Mouse (Mus musculus): ENCODE measurements around the gene Nt5m.

Gene Nt5m

GRCm38 (mm10) chr11:59902045-59902726, 62.9 kb downstream of the Nt5m start:
- peak; percentile 63 for DNase-seq (ENCODE audit: low read depth)

- no peak for DNase-seq (ENCODE audit: low read depth)
These were observed 67.4 kb downstream of the Nt5m start for GRCm38 (mm10) chr11:59906521-59907123.

GRCm38 (mm10) chr11:59908446-59908845, 69.2 kb downstream of the Nt5m start:
- no peak for DNase-seq (ENCODE audit: low read depth)

GRCm38 (mm10) chr11:59910586-59910985, 71.3 kb downstream of the Nt5m start:
- no peak for DNase-seq (ENCODE audit: low read depth)

GRCm38 (mm10) chr11:59911523-59911922, 72.3 kb downstream of the Nt5m start:
- DNase-seq (ENCODE audit: low read depth) = no peak

GRCm38 (mm10) chr11:59913702-59914101, 74.5 kb downstream of the Nt5m start:
- peak; percentile 33 for DNase-seq (ENCODE audit: low read depth)

GRCm38 (mm10) chr11:59918014-59918413, 78.8 kb downstream of the Nt5m start:
- DNase-seq (ENCODE audit: low read depth) = peak; percentile 43

GRCm38 (mm10) chr11:59919401-59919800, 80.2 kb downstream of the Nt5m start:
- no peak for DNase-seq (ENCODE audit: low read depth)

- DNase-seq (ENCODE audit: low read depth) = no peak
These were observed 81.1 kb downstream of the Nt5m start for GRCm38 (mm10) chr11:59920331-59920730.

- DNase-seq (ENCODE audit: low read depth) = no peak
These were observed 82.0 kb downstream of the Nt5m start for GRCm38 (mm10) chr11:59921265-59921664.

- DNase-seq (ENCODE audit: low read depth) = no peak
These were observed 90.8 kb downstream of the Nt5m start for GRCm38 (mm10) chr11:59930031-59930430.

Measured in NIH3T3 (cell line).